Mouse (Mus musculus): ENCODE measurements around the gene Cbs.

Cbs gene

DNA sequence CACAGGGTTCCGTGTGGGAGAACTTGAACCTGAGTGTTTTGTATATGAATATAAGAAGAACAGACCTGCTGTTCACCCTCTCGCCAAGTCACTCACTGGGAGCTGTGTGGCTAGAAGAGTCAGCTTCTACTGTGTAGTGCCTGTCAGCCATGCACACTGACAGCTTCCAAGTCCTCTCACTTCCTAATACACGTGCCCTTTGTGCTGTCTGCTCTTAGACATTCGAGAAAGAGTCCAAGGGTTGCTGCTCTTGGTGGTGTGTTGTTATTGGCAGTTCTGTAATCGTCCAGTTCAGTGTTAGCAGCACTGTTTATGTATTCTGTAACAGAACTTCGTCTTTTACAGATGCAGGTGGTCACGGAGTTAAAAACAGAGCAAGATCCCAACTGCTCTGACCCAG lies 48.9 kb downstream of the Cbs start:
- peak; percentile 53 to 74 for DNase-seq

DNA sequence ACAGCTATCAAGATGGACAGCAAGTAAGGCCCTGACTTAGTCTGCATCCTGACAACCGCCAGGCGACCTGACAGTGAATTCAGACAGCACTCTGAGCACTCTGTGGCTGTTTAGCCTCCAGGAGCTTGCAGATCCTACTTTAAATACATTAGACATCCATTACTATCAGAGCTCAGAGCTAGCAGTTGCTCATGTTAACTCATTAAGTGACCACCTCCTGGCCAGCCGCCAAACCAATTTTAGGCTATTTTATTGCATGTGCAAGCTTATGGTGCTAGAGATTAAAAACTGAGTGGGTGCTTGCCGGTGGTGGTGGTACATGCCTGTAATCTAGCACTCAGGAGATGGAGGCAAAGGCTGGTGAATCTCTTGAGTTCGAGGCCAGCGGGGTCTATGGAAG lies 53.3 kb downstream of the Cbs start:
- no peak for DNase-seq

DNA sequence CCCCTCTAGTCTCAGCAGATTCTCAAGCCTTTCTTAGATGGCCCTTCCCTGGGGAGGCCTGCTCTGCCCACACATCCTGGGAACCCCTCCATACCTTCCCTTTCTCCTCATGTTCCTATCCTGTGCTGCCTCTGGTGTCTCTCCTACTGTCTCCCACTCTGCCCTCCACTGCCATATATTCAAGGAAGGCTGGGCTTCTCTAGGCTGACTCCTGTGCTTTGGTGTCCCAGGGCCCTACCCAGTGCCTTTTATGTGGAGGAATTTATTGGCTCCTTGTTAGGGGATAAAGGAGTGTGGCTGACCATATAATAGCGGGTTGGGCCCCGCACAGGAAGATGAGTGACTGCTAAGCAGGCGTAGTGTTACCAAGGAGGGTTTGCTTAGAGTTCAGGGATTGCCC lies 53.9 kb downstream of the Cbs start:
- DNase-seq: no peak

DNA sequence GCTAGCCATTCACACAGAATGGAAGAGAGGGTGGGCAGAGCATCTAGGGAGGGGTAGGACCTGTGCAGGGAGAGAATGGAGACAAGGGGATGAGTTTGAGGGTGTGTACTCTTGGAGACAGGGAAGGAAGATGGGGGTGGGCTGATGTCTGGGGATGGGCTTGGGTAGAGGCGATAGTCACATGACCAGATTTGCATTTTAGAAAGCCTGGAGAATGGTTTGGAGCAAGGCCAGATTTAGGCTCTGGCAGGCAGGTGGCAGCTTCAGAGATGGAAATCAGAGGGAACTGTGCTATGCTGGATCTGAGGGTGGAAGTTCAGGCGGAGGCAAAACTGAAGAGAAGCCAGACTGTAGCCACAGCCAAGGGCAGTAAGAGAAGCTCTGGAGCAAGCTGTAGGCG lies 56.7 kb downstream of the Cbs start:
- no peak for DNase-seq

DNA sequence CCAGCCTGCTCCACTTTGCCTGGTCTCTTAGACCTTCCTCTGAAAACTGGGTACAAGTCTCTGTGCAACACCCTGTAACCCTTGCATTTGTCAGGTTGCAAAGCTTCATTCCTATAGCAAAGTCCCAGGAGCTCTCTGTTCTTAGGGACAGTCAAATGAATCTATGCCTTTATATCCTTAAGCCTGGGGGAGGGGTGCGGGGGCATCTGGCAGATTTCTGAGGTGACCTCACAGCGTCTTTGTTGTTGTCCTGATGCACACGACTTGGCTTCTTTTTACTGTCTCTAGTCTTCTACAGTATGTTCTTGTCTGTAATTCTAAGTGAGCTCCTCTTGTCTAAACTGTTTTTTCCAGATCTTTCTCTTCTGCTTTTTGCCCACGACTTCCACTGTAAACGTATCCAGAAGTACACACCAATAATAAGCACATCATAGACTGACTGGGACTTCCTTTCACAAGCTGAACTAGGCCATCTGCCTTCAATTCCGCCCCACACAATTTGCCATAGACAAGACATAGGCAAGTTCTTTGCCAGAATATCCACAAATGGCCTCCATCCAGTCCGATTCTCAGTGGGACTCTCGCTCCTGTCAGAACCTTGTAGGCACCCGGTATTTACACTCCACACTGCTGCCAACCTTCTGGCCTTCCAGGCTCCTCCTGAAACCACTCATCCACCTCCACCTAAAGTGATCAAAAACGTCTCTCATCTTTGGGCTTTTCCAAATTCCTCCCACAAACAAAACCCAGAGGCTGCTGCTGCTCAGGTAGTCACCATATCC lies 60.5 kb downstream of the Cbs start:
- DNase-seq: no peak

DNA sequence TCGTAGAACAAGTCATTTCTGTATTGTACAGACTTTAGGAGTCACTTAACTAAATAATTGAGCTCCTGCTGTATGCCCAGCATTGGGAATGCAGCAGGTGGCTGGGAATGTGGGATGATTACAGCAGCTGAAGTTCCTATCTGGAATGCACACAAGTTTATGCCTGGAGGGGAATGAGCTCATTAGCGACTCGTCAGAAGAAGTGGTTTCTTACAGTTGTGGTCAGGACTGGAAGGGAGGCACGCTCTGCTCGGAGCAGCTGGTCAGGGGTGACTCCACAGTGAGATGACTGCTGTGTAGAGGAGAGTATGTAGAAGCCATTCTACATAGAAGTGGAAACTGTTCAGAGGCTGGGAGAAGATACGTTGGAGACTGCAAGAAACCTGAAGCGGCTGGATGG lies 62.4 kb downstream of the Cbs start:
- DNase-seq: no peak

DNA sequence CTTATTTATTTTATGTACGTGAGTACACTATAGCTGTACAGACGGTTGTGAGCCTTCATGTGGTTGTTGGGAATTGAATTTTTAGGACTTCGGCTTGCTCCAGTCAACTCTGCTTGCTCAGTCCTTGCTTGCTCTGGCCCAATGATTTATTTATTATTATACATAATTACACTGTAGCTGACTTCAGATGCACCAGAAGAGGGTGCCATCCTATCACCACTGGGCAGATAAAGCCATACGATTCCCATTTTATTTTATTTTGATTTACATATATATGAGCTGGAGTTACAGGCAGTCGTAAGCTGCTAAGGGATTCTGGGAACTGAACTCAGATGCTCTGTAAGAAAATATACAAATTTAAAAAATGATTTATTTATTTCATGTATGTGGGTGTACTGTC lies 65.3 kb downstream of the Cbs start:
- DNase-seq: no peak

DNA sequence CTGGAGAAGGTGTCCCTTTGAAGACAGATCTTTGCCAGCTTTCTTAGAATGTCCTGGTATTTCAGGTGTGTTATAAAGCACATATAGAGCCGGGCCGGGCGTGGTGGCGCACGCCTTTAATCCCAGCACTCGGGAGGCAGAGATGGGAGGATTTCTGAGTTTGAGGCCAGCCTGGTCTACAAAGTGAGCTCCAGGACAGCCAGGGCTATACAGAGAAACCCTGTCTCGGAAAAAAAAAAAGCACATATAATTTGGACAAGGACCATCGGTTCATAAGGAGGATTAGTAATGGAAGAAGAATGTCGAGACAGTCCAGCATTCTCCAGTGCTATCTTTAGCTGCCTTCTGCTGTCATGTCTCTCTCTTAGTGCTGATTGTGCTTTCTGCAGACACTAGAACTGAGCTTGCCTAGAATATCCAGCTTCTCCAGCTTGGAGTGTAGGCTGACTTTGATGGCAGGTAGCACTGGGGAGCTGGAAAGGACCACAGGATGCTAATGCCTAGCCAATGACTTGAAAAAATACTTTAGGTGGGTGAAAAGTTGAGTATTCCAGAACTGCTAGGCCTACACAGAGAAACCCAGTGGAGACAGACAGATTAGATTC lies 66.6 kb downstream of the Cbs start:
- no peak for DNase-seq

DNA sequence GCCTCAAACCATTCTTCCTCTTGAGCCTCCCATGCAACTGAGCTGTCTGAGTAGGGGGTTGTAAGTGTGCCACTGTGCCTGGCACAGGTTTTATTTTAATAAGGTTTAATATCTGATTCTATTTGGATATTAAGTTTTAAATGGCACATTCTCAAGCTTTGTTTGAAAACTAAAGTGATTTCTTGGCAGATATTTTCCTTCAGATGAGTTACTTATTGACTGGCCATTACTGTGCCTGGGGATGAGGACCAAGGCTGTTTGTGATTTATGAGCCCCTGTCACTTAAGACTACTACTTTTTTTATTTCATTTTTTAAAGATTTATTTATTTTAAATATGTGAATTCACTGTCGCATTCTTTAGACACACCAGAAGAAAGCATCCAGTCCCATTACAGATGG lies 67.3 kb downstream of the Cbs start:
- DNase-seq: peak in 1 of 2 experiments; percentile 27

DNA sequence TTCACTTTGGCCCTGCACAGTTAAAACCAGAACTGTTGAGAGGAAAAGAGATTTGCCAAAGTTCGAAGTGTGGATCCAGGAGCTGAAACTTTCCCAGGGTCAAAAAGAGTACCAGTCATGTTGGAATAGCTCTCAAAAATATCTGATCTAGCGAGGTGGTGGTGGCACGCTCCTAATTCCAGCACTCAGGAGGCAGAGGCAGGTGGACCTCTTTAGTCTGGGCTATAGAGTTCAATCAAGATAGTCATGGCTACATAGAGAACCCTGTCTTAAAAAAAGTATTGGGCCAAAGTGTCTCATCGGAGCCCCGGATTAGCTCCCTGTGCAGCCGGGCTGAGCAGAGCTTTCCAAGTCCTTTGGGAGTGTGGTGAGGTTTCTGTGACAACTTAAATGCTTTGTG lies 70.8 kb downstream of the Cbs start:
- DNase-seq: no peak

DNA sequence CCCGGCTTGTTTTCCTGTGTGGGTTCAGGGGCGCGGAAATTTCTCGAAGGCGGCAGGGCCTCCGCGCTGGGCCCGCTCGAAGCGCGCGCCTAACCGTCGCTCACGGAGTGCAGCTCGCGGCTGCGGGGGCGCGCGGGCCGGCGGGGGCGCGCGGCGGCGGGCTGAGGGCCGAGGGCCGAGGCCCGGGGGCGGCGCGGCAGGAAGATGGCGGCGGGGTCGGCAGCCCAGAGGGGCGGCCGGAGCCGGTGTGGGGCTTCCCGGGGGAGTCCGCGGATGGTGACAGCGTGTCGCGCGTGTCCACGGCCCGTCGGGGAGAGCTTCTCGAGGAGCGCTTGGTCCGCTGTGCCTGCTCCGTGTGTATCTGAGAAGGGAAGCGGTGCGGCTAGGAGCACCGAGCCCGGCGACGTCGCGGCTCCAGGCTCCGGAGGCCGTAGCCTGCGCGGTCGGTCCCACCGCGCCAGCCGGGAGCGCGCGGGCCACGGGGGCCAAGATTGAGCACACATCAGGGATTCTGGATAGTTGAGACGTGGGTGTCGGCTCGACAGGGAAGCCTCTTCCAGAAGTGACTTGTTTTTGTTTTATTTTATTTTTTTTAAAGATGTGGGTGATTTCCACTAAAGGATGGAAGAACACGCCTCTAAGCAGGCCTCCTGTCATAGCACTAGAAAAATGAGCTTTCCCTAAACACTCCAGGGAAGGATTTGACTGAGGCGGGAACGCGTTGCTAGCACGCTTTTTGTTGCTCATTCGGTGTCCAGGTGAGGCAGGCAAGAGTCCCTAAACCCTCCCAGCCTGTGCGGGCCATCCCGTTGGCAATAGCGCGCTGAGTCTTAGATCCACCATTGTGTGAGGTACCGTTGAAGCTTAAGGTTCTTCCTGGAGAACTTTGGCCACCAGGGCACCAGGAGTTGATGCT lies 71.6 kb downstream of the Cbs start:
- DNase-seq: peak; percentile 49 to 78

DNA sequence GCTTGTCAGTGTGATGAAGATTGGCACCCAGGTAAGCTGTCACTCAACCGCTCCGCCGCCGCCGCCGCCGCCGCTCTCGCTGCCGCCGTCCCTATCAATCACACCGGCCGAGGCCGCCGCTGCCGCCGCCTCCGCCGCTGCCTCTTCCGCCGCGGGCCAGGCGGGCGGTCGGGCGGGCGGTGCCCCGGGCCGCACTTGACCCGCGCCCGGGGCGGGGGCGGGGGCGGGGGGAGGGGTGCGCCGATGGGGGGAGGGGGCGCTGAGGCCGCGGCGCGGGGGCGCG lies 72.2 kb downstream of the Cbs start:
- DNase-seq: no peak

DNA sequence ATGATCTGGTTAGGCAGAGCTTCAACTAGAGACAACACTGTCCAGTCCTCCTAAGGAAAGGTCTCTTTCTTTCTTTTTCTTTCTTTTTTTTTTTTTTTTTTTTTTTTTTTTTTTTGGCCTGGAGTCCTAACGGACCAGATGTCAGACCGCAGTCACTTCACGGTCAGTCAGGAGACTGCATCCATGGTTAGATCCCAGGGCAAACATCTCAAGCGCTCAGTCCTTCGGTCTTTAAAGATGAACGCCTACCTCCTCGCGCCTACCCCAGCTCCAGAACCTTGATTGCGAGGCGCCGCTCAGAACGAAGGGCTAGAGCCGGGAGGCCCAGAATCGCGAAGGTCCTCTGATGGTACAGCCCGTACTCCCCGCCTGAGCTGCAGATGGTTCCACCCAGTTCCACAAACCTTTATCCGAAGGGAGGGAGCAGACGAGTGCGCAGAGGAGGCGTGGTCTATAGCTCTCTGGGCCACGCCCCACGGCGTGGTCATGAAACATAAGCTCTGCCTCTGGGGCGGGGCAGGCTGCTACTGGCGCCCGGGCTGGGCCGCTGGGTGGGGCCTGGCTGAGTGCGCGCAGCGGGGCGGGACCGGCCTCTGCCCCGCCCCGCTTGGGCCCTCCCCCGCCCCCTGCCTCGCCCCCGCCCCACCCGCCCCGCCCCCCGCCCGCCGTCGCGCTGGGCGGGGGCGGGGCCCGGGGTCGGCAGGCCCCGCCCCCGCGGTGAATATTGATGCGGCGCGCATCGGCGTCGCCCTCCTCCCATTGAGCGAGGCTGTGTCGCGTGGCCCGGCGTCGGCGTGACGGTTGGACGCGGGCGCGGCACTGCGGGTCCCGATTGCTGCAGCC lies 72.8 kb downstream of the Cbs start, which contains the start of gene Pknox1:
Gene Pknox1 (plus strand): TSS at position 720 of the 843 bp plus-strand sequence.
- peak; percentile 99 to 100 for DNase-seq

DNA sequence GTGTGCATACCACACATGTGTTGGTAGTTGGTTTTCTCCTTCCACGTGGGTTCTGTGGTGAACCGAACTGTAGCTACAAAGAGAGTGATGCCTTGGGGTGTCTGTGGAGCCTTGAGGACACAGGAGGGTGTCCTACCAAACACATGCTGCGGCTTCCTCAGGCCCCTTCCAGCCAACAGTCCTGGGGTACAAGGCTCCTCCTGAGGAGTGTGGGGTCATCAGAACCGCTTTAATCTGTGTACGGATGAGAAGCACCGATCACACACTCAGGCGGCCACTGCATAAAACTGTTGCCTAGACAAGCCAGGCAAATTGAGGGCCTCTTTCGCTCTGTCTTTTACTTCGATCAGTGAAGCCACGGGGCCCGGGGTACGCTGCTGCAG lies 73.4 kb downstream of the Cbs start:
- DNase-seq: peak; percentile 29 to 51

DNA sequence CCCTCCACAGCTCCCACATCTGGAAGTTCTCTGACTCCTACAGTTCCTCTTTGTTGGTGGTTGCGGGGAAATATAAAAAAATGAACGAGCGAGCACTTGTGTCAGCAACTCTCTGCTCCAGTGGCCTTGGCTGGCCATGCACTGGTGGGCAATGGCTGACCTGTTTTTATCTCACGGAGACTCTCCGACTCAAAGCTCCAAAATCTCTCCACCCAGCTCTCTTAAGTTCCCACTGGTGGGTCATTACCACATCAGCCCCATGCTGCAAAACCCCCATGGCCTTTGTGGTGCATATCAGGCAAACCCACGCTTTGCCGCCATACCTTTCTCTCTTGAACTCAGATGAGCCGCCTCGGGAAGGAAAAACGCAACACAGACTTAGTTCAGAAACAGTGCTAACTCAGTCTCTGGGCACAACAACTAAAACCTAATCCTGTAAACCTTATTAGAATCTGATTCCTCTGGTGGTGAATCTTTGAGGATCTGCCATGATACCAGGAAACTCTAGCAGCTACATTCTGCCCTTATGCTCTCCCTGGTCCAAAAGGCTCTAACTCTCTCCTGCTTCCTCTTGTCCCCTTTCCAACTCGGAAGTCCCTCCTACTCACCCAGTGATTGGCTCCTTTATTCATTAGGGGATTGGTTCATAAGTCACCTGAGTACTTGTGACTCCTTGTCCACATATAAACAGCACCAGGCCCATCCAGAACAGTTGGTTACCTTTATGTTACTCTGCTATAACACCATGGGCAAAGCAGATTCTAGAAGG lies 77.8 kb downstream of the Cbs start:
- no peak for DNase-seq
